Mouse (Mus musculus) megakaryocyte, embryonic 14.5 days (primary cell): ENCODE measurements at regions not wholly inside any gene's neighbourhood (a gene's known extent, or its start where the extent isn't known, plus 50 kb on each side); places are given as distances from the start of the nearest gene placed in this dataset.

Experiments
- H3K27me3 ChIP-seq: replicated peaks from 2 replicates; pipeline ENCODE3; 2012; ENCODE audit warnings: inconsistent platforms
- H3K36me3 ChIP-seq: replicated peaks from 2 replicates; pipeline ENCODE3; 2012; ENCODE audit warnings: low read length, inconsistent platforms, mixed read lengths
- H3K4me1 ChIP-seq: 2 replicates; pipeline ENCODE4 v1.6.1; 2012; ENCODE audit warnings: inconsistent platforms
- H3K4me3 ChIP-seq: replicated peaks from 2 replicates; pipeline ENCODE3; 2012; ENCODE audit warnings: moderate library complexity, mild to moderate bottlenecking, inconsistent platforms
- H3K9me3 ChIP-seq: 2 replicates; pipeline ENCODE4 v1.6.1; 2012; ENCODE audit warnings: inconsistent platforms
- FLI1 ChIP-seq: IDR thresholded peaks from 2 replicates; pipeline ENCODE4 v1.6.1; 2012; ENCODE audit warnings: low read length, inconsistent platforms, mixed read lengths
- GATA1 ChIP-seq: IDR thresholded peaks from 3 replicates; pipeline ENCODE4 v1.6.1; 2012; ENCODE audit warnings: mixed read lengths, low read length, inconsistent platforms, borderline replicate concordance

DNA sequence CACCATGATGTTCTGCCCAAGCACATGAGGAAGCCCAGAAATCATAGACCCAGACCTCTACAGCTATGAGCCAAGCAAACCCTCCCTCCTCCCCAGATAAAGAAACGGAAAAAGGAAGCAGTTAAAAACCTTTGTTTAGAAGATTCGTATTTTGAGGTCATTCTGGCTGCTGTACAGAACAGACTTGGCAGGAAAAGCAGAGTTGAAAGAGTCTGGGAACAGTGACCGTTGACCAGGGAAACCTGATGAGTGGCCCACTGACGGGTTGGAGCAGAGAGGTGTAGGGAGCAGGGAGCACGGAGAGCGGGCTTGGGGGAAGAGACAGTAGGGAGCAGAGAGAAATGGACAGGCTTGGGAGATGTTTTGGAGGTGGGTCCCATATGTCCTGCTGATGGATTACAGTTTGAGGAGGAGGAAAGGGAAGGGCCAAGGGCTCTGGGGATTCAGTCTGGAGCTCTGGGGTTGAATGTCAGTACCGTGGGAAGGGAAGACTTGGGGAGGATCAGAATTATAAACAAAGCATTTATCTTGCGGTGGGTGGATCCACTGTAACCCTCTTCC is 191.2 kb downstream of the Rplp1 start:
- Histone ChIP-seq H3K27me3 (peaks cover 86% of the 10 kb centered on the region), H3K36me3 (no peaks in the 10 kb centered on the region), H3K4me1 (no peaks in the 10 kb centered on the region), H3K4me3 (no peak overlapping the region), H3K9me3 (peaks cover 25% of the 10 kb centered on the region)
- TF ChIP-seq FLI1 (no peak), GATA1 (no peak)

DNA sequence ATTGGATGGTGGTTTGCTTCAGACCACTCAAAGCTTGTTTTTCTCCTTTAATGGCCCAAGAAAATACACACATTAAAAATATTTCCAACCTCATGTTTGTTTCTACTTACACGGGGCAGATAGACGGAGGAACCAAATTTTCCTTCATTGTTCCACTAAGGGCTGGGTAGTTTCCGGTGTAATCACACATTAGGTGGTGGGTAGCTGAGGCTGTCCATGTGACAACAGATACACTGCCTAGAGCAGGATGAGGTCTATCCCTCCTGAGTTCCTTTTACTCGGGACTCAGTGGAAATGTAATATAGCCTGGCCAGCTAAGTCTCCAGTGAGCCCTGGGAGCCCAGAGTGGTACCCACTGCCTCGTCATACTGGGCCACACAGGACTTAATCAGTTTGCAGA is 192.5 kb downstream of the Rplp1 start:
- Histone ChIP-seq H3K36me3 (no peaks in the 10 kb centered on the region), H3K9me3 (peaks cover 25% of the 10 kb centered on the region), H3K27me3 (peaks cover 86% of the 10 kb centered on the region), H3K4me1 (no peaks in the 10 kb centered on the region), H3K4me3 (no peak overlapping the region)
- TF ChIP-seq FLI1 = no peak
- no peak for TF ChIP-seq GATA1

DNA sequence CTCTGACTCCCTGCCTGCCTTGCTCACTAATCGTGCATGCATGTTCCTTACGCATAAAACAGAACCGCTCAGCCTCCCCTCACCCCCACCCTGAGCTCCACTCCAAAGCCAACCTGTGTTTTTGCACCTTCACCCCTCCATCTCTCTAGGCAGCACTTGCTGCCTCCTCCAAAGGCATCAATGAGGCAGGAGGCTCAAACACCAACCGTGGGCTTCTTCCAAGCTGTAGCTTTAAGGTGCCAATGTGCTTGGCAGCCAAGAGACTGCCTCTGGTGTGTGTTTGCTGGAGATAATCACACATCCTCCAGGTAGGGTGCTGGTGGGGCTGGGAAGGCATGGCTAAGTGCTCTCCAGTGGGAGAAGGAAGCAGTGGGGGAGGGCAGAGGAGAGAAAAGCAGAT is 193.3 kb downstream of the Rplp1 start:
- Histone ChIP-seq H3K4me3 (no peak overlapping the region), H3K9me3 (peaks cover 29% of the 10 kb centered on the region), H3K36me3 (no peaks in the 10 kb centered on the region), H3K27me3 (peaks cover 86% of the 10 kb centered on the region), H3K4me1 (no peaks in the 10 kb centered on the region)
- TF ChIP-seq FLI1 (no peak), GATA1 (no peak)

DNA sequence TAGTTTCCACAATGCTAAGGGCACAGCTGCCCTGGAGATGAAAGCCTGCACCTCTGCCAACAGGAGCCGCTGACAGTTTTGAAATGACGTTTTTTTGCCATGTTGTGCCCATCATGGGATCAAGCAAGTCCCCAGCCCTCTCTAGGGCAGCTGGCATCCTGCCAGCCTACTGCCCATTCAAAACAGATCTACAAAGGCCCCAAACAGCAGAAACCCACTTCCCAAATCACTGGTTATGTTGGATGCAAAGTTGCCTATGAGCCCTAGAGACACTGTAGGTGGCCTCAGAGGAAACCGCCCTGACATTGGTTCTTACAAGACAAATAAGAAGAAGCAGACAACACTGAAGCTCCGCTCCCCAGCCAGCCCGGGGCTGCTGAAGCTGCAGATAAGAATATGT is 194.1 kb downstream of the Rplp1 start:
- Histone ChIP-seq H3K36me3 (no peaks in the 10 kb centered on the region), H3K9me3 (peaks cover 31% of the 10 kb centered on the region), H3K4me1 (no peaks in the 10 kb centered on the region), H3K27me3 (peaks cover 91% of the 10 kb centered on the region), H3K4me3 (no peak overlapping the region)
- TF ChIP-seq GATA1 (no peak), FLI1 (no peak)

DNA sequence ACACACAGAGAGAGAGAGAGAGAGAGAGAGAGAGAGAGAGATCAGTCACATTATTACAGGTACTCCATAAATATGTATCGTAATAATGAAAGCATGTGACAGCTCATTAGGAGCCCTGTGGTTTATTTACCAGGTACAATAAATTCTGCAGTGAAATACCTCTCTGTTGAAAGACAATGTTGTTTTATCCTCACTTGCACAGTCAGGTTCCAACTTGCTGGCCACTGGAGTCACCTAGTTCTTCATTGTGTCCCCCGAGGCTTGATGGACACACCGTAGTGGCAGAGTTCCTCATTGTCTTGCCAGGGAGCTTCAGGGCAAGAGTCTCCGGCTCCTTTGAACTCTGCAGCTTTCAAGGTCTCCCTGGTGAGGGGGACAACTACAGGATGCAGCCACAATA is 197.6 kb downstream of the Rplp1 start:
- Histone ChIP-seq H3K36me3 (no peaks in the 10 kb centered on the region), H3K4me1 (no peaks in the 10 kb centered on the region), H3K4me3 (no peak overlapping the region), H3K27me3 (peaks cover 94% of the 10 kb centered on the region), H3K9me3 (peaks cover 17% of the 10 kb centered on the region)
- TF ChIP-seq GATA1 (no peak), FLI1 (no peak)

DNA sequence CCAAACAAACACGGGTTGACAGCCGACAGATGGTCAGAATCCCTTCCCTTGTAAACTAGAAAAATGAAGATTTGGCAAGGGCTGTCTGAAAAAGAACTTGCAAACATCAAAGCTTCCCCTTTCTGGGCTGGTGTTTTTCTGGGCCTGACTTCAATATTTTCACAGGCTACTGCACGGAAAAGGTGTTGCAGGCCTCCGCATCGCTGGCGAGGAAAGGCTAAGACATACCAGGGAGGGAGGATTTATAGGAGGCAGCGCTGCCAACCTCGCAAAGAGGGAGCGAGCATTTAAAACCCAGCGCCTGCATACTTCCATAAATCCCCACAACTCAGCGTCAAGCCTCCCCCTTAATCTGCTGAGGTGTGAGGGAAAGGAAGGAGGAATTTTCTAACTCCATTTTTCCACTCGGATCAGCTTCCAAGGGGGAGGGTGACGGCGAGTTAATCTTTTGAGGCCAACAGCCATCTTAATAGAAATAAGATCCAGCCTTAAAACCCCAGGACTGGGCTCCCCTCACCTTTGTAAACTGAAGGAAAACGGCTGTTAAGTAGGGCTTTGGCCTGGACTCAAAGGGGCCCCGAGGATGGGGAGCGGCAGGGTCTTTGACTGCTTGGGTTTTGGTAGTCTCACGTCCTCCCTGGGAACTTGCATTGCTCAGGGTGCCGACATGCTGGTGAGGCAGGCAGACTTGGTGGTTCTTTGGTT is 199.9 kb downstream of the Rplp1 start:
- TF ChIP-seq FLI1 = no peak
- TF ChIP-seq GATA1 = no peak
- H3K27me3 ChIP-seq = peaks cover 90% of the 10 kb centered on the region
- H3K36me3 ChIP-seq = no peaks in the 10 kb centered on the region
- no peak overlapping the region for H3K4me3 ChIP-seq
- peaks cover 12% of the 10 kb centered on the region for H3K9me3 ChIP-seq
- H3K4me1 ChIP-seq = no peaks in the 10 kb centered on the region

DNA sequence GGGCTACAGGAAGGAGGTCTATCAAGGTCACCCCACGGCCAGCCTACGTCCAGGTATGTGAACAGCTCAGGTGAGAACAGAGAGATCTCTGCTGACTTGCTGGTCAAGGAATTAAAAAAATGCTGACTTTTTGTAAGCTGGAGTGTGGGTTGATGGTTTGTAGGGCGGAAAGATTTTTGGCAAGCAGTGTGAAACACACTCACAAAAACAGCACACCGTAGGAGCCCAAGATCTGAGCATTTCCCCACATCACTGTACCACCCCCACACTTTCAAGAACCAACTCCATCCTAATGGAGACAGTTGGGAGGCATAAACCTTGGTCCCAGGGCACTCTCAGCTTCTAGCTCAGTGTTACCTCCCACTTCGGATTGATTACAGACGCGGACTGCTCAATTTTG is 200.5 kb downstream of the Rplp1 start:
- peaks cover 90% of the 10 kb centered on the region for H3K27me3 ChIP-seq
- no peaks in the 10 kb centered on the region for H3K36me3 ChIP-seq
- peaks cover 6% of the 10 kb centered on the region; the same call in 1 of the 2 replicates for H3K9me3 ChIP-seq
- TF ChIP-seq FLI1 (no peak), GATA1 (no peak)
- no peaks in the 10 kb centered on the region for H3K4me1 ChIP-seq
- no peak overlapping the region for H3K4me3 ChIP-seq

DNA sequence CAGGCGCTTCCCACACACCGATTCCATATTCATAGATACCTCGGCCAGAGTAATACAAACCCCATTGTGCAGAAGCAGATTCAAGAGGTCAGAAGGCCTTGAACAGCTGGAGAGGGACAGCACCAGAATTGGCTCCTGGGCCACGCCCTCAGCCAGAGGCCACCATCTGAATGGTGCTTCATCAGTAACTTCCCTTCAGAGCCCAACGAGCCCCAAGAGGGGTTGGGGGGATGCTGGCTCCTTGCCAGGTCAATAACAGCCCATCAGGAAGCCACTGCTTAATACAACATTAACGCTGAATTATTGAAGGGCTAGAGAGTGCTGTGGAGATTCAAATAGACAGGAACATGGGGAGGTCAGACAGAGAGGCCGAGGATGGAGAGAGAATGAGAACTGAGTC is 203.0 kb downstream of the Rplp1 start:
- H3K4me1 ChIP-seq = peaks cover 21% of the 10 kb centered on the region
- peaks cover 4% of the 10 kb centered on the region; the same call in 1 of the 2 replicates for H3K9me3 ChIP-seq
- H3K36me3 ChIP-seq = no peaks in the 10 kb centered on the region
- TF ChIP-seq GATA1 = no peak
- TF ChIP-seq FLI1 = no peak
- no peak overlapping the region for H3K4me3 ChIP-seq
- H3K27me3 ChIP-seq = peaks cover 89% of the 10 kb centered on the region

DNA sequence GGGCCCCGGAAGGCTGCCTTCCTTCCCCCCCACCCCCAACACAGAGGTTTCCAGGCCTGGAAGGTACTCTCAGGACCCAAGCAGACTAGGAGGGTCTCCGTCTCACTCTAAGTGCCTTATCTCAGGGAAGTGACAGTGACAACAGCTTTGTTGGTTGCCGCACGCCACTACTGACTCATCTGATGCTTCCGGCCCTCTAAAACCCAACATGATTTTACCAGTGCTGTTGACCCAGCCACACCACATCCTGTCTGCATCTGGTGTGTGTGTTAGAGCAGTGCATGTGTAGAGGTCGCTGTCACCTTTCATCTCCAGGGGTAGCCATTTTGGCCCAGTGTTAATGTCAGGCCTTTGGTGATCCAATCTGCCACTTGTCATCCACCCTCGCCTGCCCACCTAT is 206.5 kb downstream of the Rplp1 start:
- H3K36me3 ChIP-seq = no peaks in the 10 kb centered on the region
- peak overlapping the region; percentile 87 for H3K4me3 ChIP-seq
- 0 out of 3 replicates have a peak, but pooled peaks have one; percentile 19 for TF ChIP-seq GATA1
- TF ChIP-seq FLI1 = peak; percentile 35
- no peaks in the 10 kb centered on the region for H3K9me3 ChIP-seq
- H3K4me1 ChIP-seq = peaks cover 45% of the 10 kb centered on the region
- peaks cover 90% of the 10 kb centered on the region for H3K27me3 ChIP-seq

DNA sequence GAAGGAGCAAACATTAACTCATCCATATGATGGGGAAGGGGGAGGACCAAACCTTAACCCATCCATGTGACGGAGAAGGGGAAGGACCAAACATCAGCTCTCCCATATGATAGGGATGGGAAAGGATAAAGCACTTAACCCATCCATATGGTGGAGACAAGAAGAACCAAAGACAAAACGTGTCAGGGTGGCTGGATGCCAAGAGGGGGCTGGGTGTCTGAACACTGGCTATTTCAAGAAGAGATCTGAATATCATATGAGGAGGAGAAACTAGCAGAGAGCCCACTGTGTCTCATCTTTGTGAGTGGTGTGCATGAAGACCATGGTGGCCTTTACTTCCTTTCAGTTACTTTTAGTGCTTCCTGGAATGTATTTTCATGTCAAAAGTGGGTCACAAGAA is 207.0 kb downstream of the Rplp1 start:
- no peak overlapping the region for H3K4me3 ChIP-seq
- H3K4me1 ChIP-seq = peaks cover 50% of the 10 kb centered on the region
- TF ChIP-seq GATA1 (no peak), FLI1 (no peak)
- H3K27me3 ChIP-seq = peaks cover 90% of the 10 kb centered on the region
- no peaks in the 10 kb centered on the region for H3K9me3 ChIP-seq
- no peaks in the 10 kb centered on the region for H3K36me3 ChIP-seq
